Mouse (Mus musculus): ENCODE results near the gene Prss27. TPM values are rescaled to one million over a fixed set of nuclear protein-coding genes. Genes with fewer than 3 reads are reported as not detected.
"Not testable (repeated sequence)": the region's sequence is repeated elsewhere in the genome, so short reads cannot be mapped to it uniquely, and the experiment has no call there.

Prss27 gene
- polyA plus RNA-seq, 1 experiment from 2014 or later, result 0.21 TPM

- Histone ChIP-seq H3K36me3 (peaks cover 15% of the 10 kb centered on the region), H3K4me1 (replicated peaks) (peaks cover 33% of the 10 kb centered on the region), H3K9me3 (no peaks in the 10 kb centered on the region), H3K4me2 (peak within 1 kb of the TSS; percentile 81), H3K27me3 (no peaks in the 10 kb centered on the region), H3K27ac (replicated peaks) (peak within 1 kb of the TSS; percentile 86), H3K9ac (peak within 1 kb of the TSS; percentile 97), H3K4me3 (peak within 1 kb of the TSS; percentile 97)
- under 1% methylated on average over 61 of the region's 62 CpGs for WGBS
- peak; percentile 97 for ATAC-seq (ENCODE audit: low read depth)
These were observed 35.2 kb downstream of the Prss27 start, which contains the start of gene Kctd5 for GRCm38 (mm10) chr17:24072919-24073696. Gene Kctd5 (minus strand): TSS chr17:24073485.

- Histone ChIP-seq H3K4me3 (no peak overlapping the region), H3K27me3 (no peaks in the 10 kb centered on the region), H3K27ac (replicated peaks) (no peak overlapping the region), H3K36me3 (peaks cover 37% of the 10 kb centered on the region), H3K9me3 (no peaks in the 10 kb centered on the region), H3K4me2 (no peak overlapping the region), H3K9ac (no peak overlapping the region), H3K4me1 (replicated peaks) (peaks cover 6% of the 10 kb centered on the region)
- ATAC-seq (ENCODE audit: low read depth), result no peak
- WGBS, result 89% methylated on average over 2 of the region's 2 CpGs
These were observed 39.2 kb downstream of the Prss27 start for GRCm38 (mm10) chr17:24077101-24077500.

GRCm38 (mm10) chr17:24084593-24084992, 46.6 kb downstream of the Prss27 start:
- no peak overlapping the region for H3K27ac ChIP-seq (replicated peaks)
- WGBS, result 73% methylated on average over 1 of the region's 1 CpGs
- H3K4me1 ChIP-seq (replicated peaks), result no peaks in the 10 kb centered on the region
- ATAC-seq (ENCODE audit: low read depth), result no peak
- H3K4me2 ChIP-seq, result no peak overlapping the region
- no peaks in the 10 kb centered on the region for H3K9me3 ChIP-seq
- no peak overlapping the region for H3K9ac ChIP-seq
- no peaks in the 10 kb centered on the region for H3K27me3 ChIP-seq
- H3K4me3 ChIP-seq, result no peak overlapping the region
- H3K36me3 ChIP-seq, result peaks cover 66% of the 10 kb centered on the region

- not testable (repeated sequence) for H3K27me3 ChIP-seq; ATAC-seq (ENCODE audit: low read depth); H3K4me1 ChIP-seq (replicated peaks); H3K27ac ChIP-seq (replicated peaks); H3K9ac ChIP-seq; H3K4me3 ChIP-seq; H3K9me3 ChIP-seq; H3K4me2 ChIP-seq
- WGBS, result 84% methylated on average over 4 of the region's 4 CpGs
- peaks cover 77% of the 10 kb centered on the region for H3K36me3 ChIP-seq
These were observed 48.5 kb downstream of the Prss27 start for GRCm38 (mm10) chr17:24086399-24086798.

GRCm38 (mm10) chr17:24090575-24090974, 52.6 kb downstream of the Prss27 start:
- peaks cover 85% of the 10 kb centered on the region for H3K36me3 ChIP-seq
- 98% methylated on average over 1 of the region's 1 CpGs for WGBS

More at GRCm38 (mm10) chr17:24090575-24090974, 52.6 kb downstream of the Prss27 start:
- H3K27me3 ChIP-seq, result no peaks in the 10 kb centered on the region
- no peak for ATAC-seq (ENCODE audit: low read depth)
- H3K9ac ChIP-seq, result no peak overlapping the region
- no peaks in the 10 kb centered on the region for H3K9me3 ChIP-seq
- H3K4me1 ChIP-seq (replicated peaks), result no peaks in the 10 kb centered on the region
- H3K4me2 ChIP-seq, result no peak overlapping the region
- H3K27ac ChIP-seq (replicated peaks), result no peak overlapping the region
- H3K4me3 ChIP-seq, result no peak overlapping the region

Small RNAs within 50 kb of the gene (microRNA-seq; reads per million reads assigned to microRNA genes)
- not detected for gene Gm27700

Other genes with a start within 250 kb of the Prss27 start
- 535 and 581 TPM in 2 replicates for gene Srrm2, start 247.6 kb upstream of the Prss27 start, polyA plus RNA-seq (2015; fragmentation: Nextera tagmentation; extraction: Ambion mirVana)
- 1,286 and 1,362 TPM in 2 replicates for gene Elob, start 209.0 kb upstream of the Prss27 start, polyA plus RNA-seq (2015; fragmentation: Nextera tagmentation; extraction: Ambion mirVana)
- gene Prss33, start 202.1 kb upstream of the Prss27 start, polyA plus RNA-seq (2015; fragmentation: Nextera tagmentation; extraction: Ambion mirVana), result not detected in 2 replicates
- gene Prss32, start 194.3 kb upstream of the Prss27 start, polyA plus RNA-seq (2015; fragmentation: Nextera tagmentation; extraction: Ambion mirVana), result not detected in 2 replicates
- gene Prss41, start 194.0 kb upstream of the Prss27 start, polyA plus RNA-seq (2015; fragmentation: Nextera tagmentation; extraction: Ambion mirVana), result 0.96 and 1.4 TPM in 2 replicates
- not detected in 2 replicates for gene Prss21, start 170.1 kb upstream of the Prss27 start, polyA plus RNA-seq (2015; fragmentation: Nextera tagmentation; extraction: Ambion mirVana)
- not detected in 2 replicates for gene Dcpp1, start 157.3 kb upstream of the Prss27 start, polyA plus RNA-seq (2015; fragmentation: Nextera tagmentation; extraction: Ambion mirVana)
- gene Dcpp2, start 157.3 kb upstream of the Prss27 start, polyA plus RNA-seq (2015; fragmentation: Nextera tagmentation; extraction: Ambion mirVana), result not detected in 2 replicates
- not detected in 2 replicates for gene Dcpp3, start 120.7 kb upstream of the Prss27 start, polyA plus RNA-seq (2015; fragmentation: Nextera tagmentation; extraction: Ambion mirVana)
- gene Sbp, start 96.5 kb upstream of the Prss27 start, polyA plus RNA-seq (2015; fragmentation: Nextera tagmentation; extraction: Ambion mirVana), result not detected in 2 replicates
- gene Sbpl, start 82.9 kb upstream of the Prss27 start, polyA plus RNA-seq (2015; fragmentation: Nextera tagmentation; extraction: Ambion mirVana), result not detected in 2 replicates
- not detected in 2 replicates for gene Prss30, start 57.6 kb upstream of the Prss27 start, polyA plus RNA-seq (2015; fragmentation: Nextera tagmentation; extraction: Ambion mirVana)
- gene Prss22, start 40.0 kb upstream of the Prss27 start, polyA plus RNA-seq (2015; fragmentation: Nextera tagmentation; extraction: Ambion mirVana), result not detected in 2 replicates
- 82.6 and 85.4 TPM in 2 replicates for gene Kctd5, start 35.3 kb downstream of the Prss27 start, polyA plus RNA-seq (2015; fragmentation: Nextera tagmentation; extraction: Ambion mirVana)
- gene Pdpk1, start 112.8 kb downstream of the Prss27 start, polyA plus RNA-seq (2015; fragmentation: Nextera tagmentation; extraction: Ambion mirVana), result 54.0 and 63.8 TPM in 2 replicates
- gene Amdhd2, start 125.6 kb downstream of the Prss27 start, polyA plus RNA-seq (2015; fragmentation: Nextera tagmentation; extraction: Ambion mirVana), result 30.4 and 37.4 TPM in 2 replicates
- 947 and 1,089 TPM in 2 replicates for gene Atp6v0c, start 131.6 kb downstream of the Prss27 start, polyA plus RNA-seq (2015; fragmentation: Nextera tagmentation; extraction: Ambion mirVana)
- 17.8 and 22.0 TPM in 2 replicates for gene Tbc1d24, start 167.4 kb downstream of the Prss27 start, polyA plus RNA-seq (2015; fragmentation: Nextera tagmentation; extraction: Ambion mirVana)
- 5.9 TPM in 2 replicates for gene Ntn3, start 171.4 kb downstream of the Prss27 start, polyA plus RNA-seq (2015; fragmentation: Nextera tagmentation; extraction: Ambion mirVana)
- 11.9 and 12.6 TPM in 2 replicates for gene Tedc2, start 182.7 kb downstream of the Prss27 start, polyA plus RNA-seq (2015; fragmentation: Nextera tagmentation; extraction: Ambion mirVana)
- gene Ccnf, start 213.3 kb downstream of the Prss27 start, polyA plus RNA-seq (2015; fragmentation: Nextera tagmentation; extraction: Ambion mirVana), result 14.5 and 20.9 TPM in 2 replicates